Mouse (Mus musculus): Measurements from ENCODE around the gene Padi3. TPM values are rescaled to one million over a fixed set of nuclear protein-coding genes. Genes with fewer than 3 reads are reported as not detected.

Gene Padi3
- polyA plus RNA-seq (2012; ENCODE audit: insufficient read depth, insufficient read length, missing spikeins): not detected in 2 replicates

GRCm38 (mm10) chr4:140810458-140811260, at the start of gene Padi3:
Gene Padi3 (minus strand): TSS chr4:140810648.
- no peaks in the 10 kb centered on the region for H3K4me1 ChIP-seq (ENCODE audit: control insufficient read depth, insufficient read depth, insufficient read length, low read length)
- no peak within 1 kb of the TSS for H3K4me3 ChIP-seq (ENCODE audit: insufficient read depth, low read depth, low read length)
- H3K27ac ChIP-seq (replicated peaks; ENCODE audit: low read depth, low read length): no peak within 1 kb of the TSS

GRCm38 (mm10) chr4:140859291-140859690, 48.8 kb upstream of the Padi3 start:
- Histone ChIP-seq H3K27ac (replicated peaks; ENCODE audit: low read depth, low read length) (no peak overlapping the region), H3K4me3 (ENCODE audit: insufficient read depth, low read depth, low read length) (no peak overlapping the region)

GRCm38 (mm10) chr4:140857813-140858212, 47.4 kb upstream of the Padi3 start:
- H3K4me3 ChIP-seq (ENCODE audit: insufficient read depth, low read depth, low read length): no peak overlapping the region
- no peak overlapping the region for H3K27ac ChIP-seq (replicated peaks; ENCODE audit: low read depth, low read length)
- H3K4me1 ChIP-seq (ENCODE audit: control insufficient read depth, insufficient read depth, insufficient read length, low read length): peaks cover 10% of the 10 kb centered on the region

More at GRCm38 (mm10) chr4:140859291-140859690, 48.8 kb upstream of the Padi3 start:
- peaks cover 10% of the 10 kb centered on the region for H3K4me1 ChIP-seq (ENCODE audit: control insufficient read depth, insufficient read depth, insufficient read length, low read length)

GRCm38 (mm10) chr4:140857041-140857440, 46.6 kb upstream of the Padi3 start:
- Histone ChIP-seq H3K27ac (replicated peaks; ENCODE audit: low read depth, low read length) (no peak overlapping the region), H3K4me3 (ENCODE audit: insufficient read depth, low read depth, low read length) (no peak overlapping the region), H3K4me1 (ENCODE audit: control insufficient read depth, insufficient read depth, insufficient read length, low read length) (peaks cover 10% of the 10 kb centered on the region)

GRCm38 (mm10) chr4:140855151-140855550, 44.7 kb upstream of the Padi3 start:
- Histone ChIP-seq H3K4me1 (ENCODE audit: control insufficient read depth, insufficient read depth, insufficient read length, low read length) (no peaks in the 10 kb centered on the region), H3K4me3 (ENCODE audit: insufficient read depth, low read depth, low read length) (no peak overlapping the region), H3K27ac (replicated peaks; ENCODE audit: low read depth, low read length) (no peak overlapping the region)

GRCm38 (mm10) chr4:140854455-140854864, 44.0 kb upstream of the Padi3 start:
- Histone ChIP-seq H3K27ac (replicated peaks; ENCODE audit: low read depth, low read length) (no peak overlapping the region), H3K4me3 (ENCODE audit: insufficient read depth, low read depth, low read length) (no peak overlapping the region), H3K4me1 (ENCODE audit: control insufficient read depth, insufficient read depth, insufficient read length, low read length) (no peaks in the 10 kb centered on the region)

- Histone ChIP-seq H3K4me3 (ENCODE audit: insufficient read depth, low read depth, low read length) (no peak overlapping the region), H3K27ac (replicated peaks; ENCODE audit: low read depth, low read length) (no peak overlapping the region), H3K4me1 (ENCODE audit: control insufficient read depth, insufficient read depth, insufficient read length, low read length) (no peaks in the 10 kb centered on the region)
Observed at GRCm38 (mm10) chr4:140853626-140854025, 43.2 kb upstream of the Padi3 start.

- Histone ChIP-seq H3K27ac (replicated peaks; ENCODE audit: low read depth, low read length) (no peak overlapping the region), H3K4me3 (ENCODE audit: insufficient read depth, low read depth, low read length) (no peak overlapping the region), H3K4me1 (ENCODE audit: control insufficient read depth, insufficient read depth, insufficient read length, low read length) (no peaks in the 10 kb centered on the region)
Observed at GRCm38 (mm10) chr4:140849310-140849709, 38.9 kb upstream of the Padi3 start.

- H3K4me3 ChIP-seq (ENCODE audit: insufficient read depth, low read depth, low read length): no peak within 1 kb of the TSS
- no peak within 1 kb of the TSS for H3K27ac ChIP-seq (replicated peaks; ENCODE audit: low read depth, low read length)
- H3K4me1 ChIP-seq (ENCODE audit: control insufficient read depth, insufficient read depth, insufficient read length, low read length): no peaks in the 10 kb centered on the region
Observed at GRCm38 (mm10) chr4:140845666-140846065, 35.2 kb upstream of the Padi3 start, which contains the start of gene Padi1. Gene Padi1 (minus strand): TSS chr4:140845778.

GRCm38 (mm10) chr4:140844991-140845390, 34.5 kb upstream of the Padi3 start:
- H3K27ac ChIP-seq (replicated peaks; ENCODE audit: low read depth, low read length): no peak overlapping the region
- H3K4me1 ChIP-seq (ENCODE audit: control insufficient read depth, insufficient read depth, insufficient read length, low read length): no peaks in the 10 kb centered on the region
- H3K4me3 ChIP-seq (ENCODE audit: insufficient read depth, low read depth, low read length): no peak overlapping the region

- Histone ChIP-seq H3K4me1 (ENCODE audit: control insufficient read depth, insufficient read depth, insufficient read length, low read length) (no peaks in the 10 kb centered on the region), H3K27ac (replicated peaks; ENCODE audit: low read depth, low read length) (no peak overlapping the region), H3K4me3 (ENCODE audit: insufficient read depth, low read depth, low read length) (no peak overlapping the region)
Observed at GRCm38 (mm10) chr4:140843670-140844280, 33.3 kb upstream of the Padi3 start.

GRCm38 (mm10) chr4:140842909-140843308, 32.5 kb upstream of the Padi3 start:
- Histone ChIP-seq H3K27ac (replicated peaks; ENCODE audit: low read depth, low read length) (no peak overlapping the region), H3K4me3 (ENCODE audit: insufficient read depth, low read depth, low read length) (no peak overlapping the region), H3K4me1 (ENCODE audit: control insufficient read depth, insufficient read depth, insufficient read length, low read length) (no peaks in the 10 kb centered on the region)

- H3K4me3 ChIP-seq (ENCODE audit: insufficient read depth, low read depth, low read length): no peak overlapping the region
- H3K4me1 ChIP-seq (ENCODE audit: control insufficient read depth, insufficient read depth, insufficient read length, low read length): 0 out of 2 replicates have a peak, but pooled peaks cover 2% of the 10 kb centered on the region
Observed at GRCm38 (mm10) chr4:140837879-140838278, 27.4 kb upstream of the Padi3 start.

GRCm38 (mm10) chr4:140836208-140836866, 25.9 kb upstream of the Padi3 start:
- 0 out of 2 replicates have a peak, but pooled peaks cover 2% of the 10 kb centered on the region for H3K4me1 ChIP-seq (ENCODE audit: control insufficient read depth, insufficient read depth, insufficient read length, low read length)
- H3K27ac ChIP-seq (replicated peaks; ENCODE audit: low read depth, low read length): no peak overlapping the region
- H3K4me3 ChIP-seq (ENCODE audit: insufficient read depth, low read depth, low read length): no peak overlapping the region

More at GRCm38 (mm10) chr4:140837879-140838278, 27.4 kb upstream of the Padi3 start:
- no peak overlapping the region for H3K27ac ChIP-seq (replicated peaks; ENCODE audit: low read depth, low read length)

- H3K4me1 ChIP-seq (ENCODE audit: control insufficient read depth, insufficient read depth, insufficient read length, low read length): 0 out of 2 replicates have a peak, but pooled peaks cover 2% of the 10 kb centered on the region
- H3K27ac ChIP-seq (replicated peaks; ENCODE audit: low read depth, low read length): no peak overlapping the region
- no peak overlapping the region for H3K4me3 ChIP-seq (ENCODE audit: insufficient read depth, low read depth, low read length)
Observed at GRCm38 (mm10) chr4:140835682-140836081, 25.2 kb upstream of the Padi3 start.
